Mouse (Mus musculus) ES-E14 (cell line): ENCODE measurements around the gene Upk3b. TPM values are rescaled to one million over a fixed set of nuclear protein-coding genes. Genes with fewer than 3 reads are reported as not detected.

ENCODE experiments used
- DNase-seq: peaks from one replicate; pipeline ENCODE4 v3.0.0-alpha.2; 2013; ENCODE audit warnings: low read depth, low spot score
- H3K27ac ChIP-seq: 2 replicates; pipeline ENCODE4 v1.5.1; 2012; ENCODE audit warnings: low read depth, mild to moderate bottlenecking, low read length, moderate library complexity, mixed read lengths; ENCODE audit not compliant: poor library complexity, insufficient read depth, severe bottlenecking
- H3K36me3 ChIP-seq: 2 replicates; pipeline ENCODE4 v1.6.1; 2012; ENCODE audit warnings: mild to moderate bottlenecking, low read length, moderate library complexity, mixed read lengths; ENCODE audit not compliant: control insufficient read depth, poor library complexity, insufficient read depth, severe bottlenecking
- H3K4me1 ChIP-seq, 2 experiments: fragments of 150-350 bp in 1 of 2; sonication (generic) in 1 of 2; 2 replicates each; pipeline ENCODE4 v1.6.1; 2012; ENCODE audit warnings: low read length in 2 of 2, mild to moderate bottlenecking in 1 of 2, mixed read lengths in 1 of 2; ENCODE audit not compliant: control insufficient read depth in 2 of 2, insufficient read depth in 2 of 2, poor library complexity in 1 of 2
- H3K4me3 ChIP-seq, 2 experiments: fragments of 150-350 bp in 1 of 2; sonication (generic) in 1 of 2; 2 replicates each; pipeline ENCODE4 v1.5.1; 2012; ENCODE audit warnings: low read length in 2 of 2, low read depth in 1 of 2, mild to moderate bottlenecking in 1 of 2, mixed read lengths in 1 of 2; ENCODE audit not compliant: insufficient read depth in 1 of 2, poor library complexity in 1 of 2, severe bottlenecking in 1 of 2
- H3K9ac ChIP-seq: 2 replicates; pipeline ENCODE4 v1.6.1; 2012; ENCODE audit warnings: low read depth, mild to moderate bottlenecking, low read length, mixed read lengths; ENCODE audit not compliant: poor library complexity, insufficient read depth, severe bottlenecking
- H3K9me3 ChIP-seq: fragments of 150-350 bp; sonication (generic); 2 replicates; pipeline ENCODE4 v1.6.1; 2012; ENCODE audit warnings: low read depth, mild to moderate bottlenecking, low read length; ENCODE audit not compliant: control insufficient read depth, insufficient read depth
- CHD2 ChIP-seq: IDR thresholded peaks from 2 replicates; pipeline ENCODE4 v1.6.1; 2014; ENCODE audit warnings: mild to moderate bottlenecking, low read depth, low read length, inconsistent platforms
- HCFC1 ChIP-seq: IDR thresholded peaks from 2 replicates; pipeline ENCODE4 v1.6.1; 2012; ENCODE audit warnings: low read length, inconsistent platforms, borderline replicate concordance; ENCODE audit not compliant: insufficient read depth
- MAFK ChIP-seq: IDR thresholded peaks from 2 replicates; pipeline ENCODE4 v1.6.1; 2014; ENCODE audit warnings: mild to moderate bottlenecking, low read depth, low read length, inconsistent platforms; ENCODE audit not compliant: insufficient read depth
- ZC3H11A ChIP-seq: IDR thresholded peaks from 2 replicates; pipeline ENCODE4 v1.6.1; 2012; ENCODE audit warnings: low read depth, mild to moderate bottlenecking, inconsistent platforms, low read length, borderline replicate concordance
- ZNF384 ChIP-seq: IDR thresholded peaks from 2 replicates; pipeline ENCODE4 v1.6.1; 2012; ENCODE audit warnings: low read depth, low read length, inconsistent platforms
- in situ Hi-C, 2 experiments: fragments of 600-800 bp; cut with MboI; formaldehyde crosslinking; loops; one replicate each; pipeline ENCODE4 v1.15.1; 2025; ENCODE audit warnings: low sequenced_read_pairs in 2 of 2, inconsistent platforms in 1 of 2; ENCODE audit not compliant: unreplicated experiment in 2 of 2
- total RNA-seq: library from RNA; depleted of rRNA; stranded (reverse); fragments of 300-350 nt; gene quantifications from 2 replicates; pipeline ENCODE4 v1.2.3, GENCODE M21; 2012

Upk3b gene
- total RNA-seq, 1 experiment = 1.6 TPM

DNA sequence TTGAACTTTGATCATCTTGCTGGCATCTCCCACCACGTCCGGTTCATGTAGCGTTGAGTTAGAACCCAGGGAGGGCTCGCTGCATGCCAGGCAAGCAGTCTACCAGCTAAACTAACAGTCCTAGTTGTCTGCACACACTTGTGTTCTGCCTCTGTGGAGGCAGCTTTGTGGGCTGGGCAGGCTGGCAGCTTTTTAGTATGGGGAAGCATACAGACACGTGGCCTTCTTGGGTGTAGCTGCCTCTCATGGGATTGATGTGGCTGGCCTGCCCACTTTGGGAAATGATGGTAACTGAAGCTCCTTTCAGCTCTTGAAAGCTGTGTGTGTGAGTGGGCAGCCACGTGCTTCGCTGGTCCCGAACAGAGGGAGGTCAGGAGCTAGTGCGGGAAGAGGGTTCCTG, 11.4 kb upstream of the Upk3b start:
- Histone ChIP-seq H3K9me3 (no peaks in the 10 kb centered on the region), H3K27ac (no peak overlapping the region), H3K9ac (no peak overlapping the region), H3K4me1 (peaks cover 0 to 5% of the 10 kb centered on the region in 2 experiments; a peak in 1 of 4 replicates), H3K36me3 (peaks cover 41% of the 10 kb centered on the region), H3K4me3 (no peak overlapping the region)
- no peak for DNase-seq
- in situ Hi-C loops = no loop called here
- no peak for TF ChIP-seq CHD2
- no peak for TF ChIP-seq ZNF384
- TF ChIP-seq MAFK = no peak
- no peak for TF ChIP-seq ZC3H11A
- TF ChIP-seq HCFC1 = no peak

DNA sequence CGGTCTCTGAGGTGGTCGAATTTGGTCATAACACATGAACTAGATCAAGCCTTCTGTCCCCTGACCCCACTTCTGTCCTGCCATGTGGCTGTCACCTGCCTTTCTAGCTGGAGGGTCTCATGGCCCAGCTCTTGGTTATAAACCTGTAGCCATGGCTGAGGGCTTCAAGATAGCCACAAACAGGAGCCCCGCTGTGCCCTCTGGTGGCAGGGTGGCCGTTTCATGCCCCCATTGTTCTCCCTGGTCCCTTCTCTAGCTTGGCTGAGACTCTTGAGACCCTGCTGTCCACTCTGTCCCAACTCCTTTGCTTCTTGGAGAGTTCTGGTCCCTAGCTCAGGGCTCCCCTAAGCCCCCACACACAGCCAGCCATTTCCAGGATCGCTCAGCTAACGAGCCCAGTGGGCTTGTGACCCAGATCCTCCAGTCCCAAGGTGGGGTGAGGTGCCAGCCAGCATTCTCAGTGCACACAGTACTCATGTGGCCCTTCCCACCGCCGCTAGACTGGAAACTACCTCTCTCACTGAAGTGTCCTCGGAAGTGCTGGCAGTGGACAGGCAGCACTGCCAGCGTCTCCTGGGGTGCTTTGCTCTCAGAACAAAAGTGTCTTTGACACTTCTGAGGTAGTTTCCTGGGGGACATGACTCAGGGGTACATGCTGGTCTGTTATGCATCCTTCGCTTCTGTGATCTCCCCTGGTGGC, 10.5 kb upstream of the Upk3b start:
- Histone ChIP-seq H3K4me1 (peaks cover 0 to 5% of the 10 kb centered on the region in 2 experiments; a peak in 1 of 4 replicates), H3K27ac (no peak overlapping the region), H3K9me3 (no peaks in the 10 kb centered on the region), H3K9ac (no peak overlapping the region), H3K36me3 (peaks cover 50% of the 10 kb centered on the region), H3K4me3 (no peak overlapping the region)
- in situ Hi-C loops = no loop called here
- TF ChIP-seq MAFK = no peak
- TF ChIP-seq HCFC1 = no peak
- no peak for TF ChIP-seq CHD2
- TF ChIP-seq ZNF384 = no peak
- no peak for TF ChIP-seq ZC3H11A
- DNase-seq = no peak

DNA sequence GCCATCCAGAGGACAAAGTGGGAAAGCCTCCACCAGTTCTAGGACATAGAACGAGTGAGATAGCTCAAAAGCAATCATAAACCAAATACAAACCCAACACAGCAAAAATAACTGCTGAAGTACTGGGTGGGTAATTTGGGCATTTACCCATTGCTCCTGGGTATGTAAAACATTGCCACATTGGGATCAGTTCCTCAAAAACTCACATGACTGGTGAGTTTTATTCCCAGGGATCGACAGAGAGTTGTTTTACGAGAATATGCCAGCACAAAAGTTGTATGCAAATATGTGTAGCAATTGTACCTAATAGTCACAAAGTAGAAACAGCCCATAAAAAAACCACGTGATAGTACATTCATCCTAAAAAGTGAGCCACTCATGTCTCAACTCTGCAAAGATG, 3.4 kb upstream of the Upk3b start:
- no peak for DNase-seq
- no peak overlapping the region for H3K27ac ChIP-seq
- H3K9ac ChIP-seq = no peak overlapping the region
- no peaks in the 10 kb centered on the region for H3K9me3 ChIP-seq
- in situ Hi-C loops = no loop called here
- H3K36me3 ChIP-seq = peaks cover 24% of the 10 kb centered on the region
- TF ChIP-seq MAFK (no peak), HCFC1 (no peak), CHD2 (no peak), ZNF384 (no peak)
- H3K4me1 ChIP-seq = peaks cover 0 to 6% of the 10 kb centered on the region in 2 experiments; a peak in 1 of 4 replicates
- no peak overlapping the region for H3K4me3 ChIP-seq

DNA sequence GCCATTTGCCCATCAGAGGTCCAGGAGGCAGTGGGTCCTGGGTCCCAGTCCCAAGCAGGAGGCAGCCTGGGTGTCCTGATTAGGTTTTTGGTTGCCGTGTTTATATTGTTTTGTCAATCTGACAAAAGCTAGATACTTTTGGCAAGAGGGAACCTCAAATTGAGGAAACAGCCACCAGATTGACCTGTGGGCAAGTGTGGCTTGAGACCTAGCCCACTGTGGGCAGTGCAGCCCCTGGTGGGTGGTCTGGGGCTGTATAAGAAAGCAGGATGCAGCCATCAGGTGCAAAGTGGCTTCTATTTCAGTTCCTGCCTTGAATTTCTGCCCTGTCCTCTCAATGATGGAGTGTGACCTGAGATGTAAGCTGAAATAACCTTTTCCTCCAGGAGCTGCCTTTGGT, 3.0 kb upstream of the Upk3b start:
- no peaks in the 10 kb centered on the region for H3K9me3 ChIP-seq
- no peak for TF ChIP-seq HCFC1
- no peak for TF ChIP-seq ZC3H11A
- no peak for TF ChIP-seq CHD2
- TF ChIP-seq ZNF384 = no peak
- TF ChIP-seq MAFK = no peak
- H3K9ac ChIP-seq = no peak overlapping the region
- H3K4me3 ChIP-seq = no peak overlapping the region
- H3K36me3 ChIP-seq = peaks cover 20% of the 10 kb centered on the region
- in situ Hi-C loops = no loop called here
- peaks cover 1 to 6% of the 10 kb centered on the region in 2 experiments; a peak in 2 of 4 replicates for H3K4me1 ChIP-seq
- DNase-seq = no peak
- H3K27ac ChIP-seq = no peak overlapping the region

DNA sequence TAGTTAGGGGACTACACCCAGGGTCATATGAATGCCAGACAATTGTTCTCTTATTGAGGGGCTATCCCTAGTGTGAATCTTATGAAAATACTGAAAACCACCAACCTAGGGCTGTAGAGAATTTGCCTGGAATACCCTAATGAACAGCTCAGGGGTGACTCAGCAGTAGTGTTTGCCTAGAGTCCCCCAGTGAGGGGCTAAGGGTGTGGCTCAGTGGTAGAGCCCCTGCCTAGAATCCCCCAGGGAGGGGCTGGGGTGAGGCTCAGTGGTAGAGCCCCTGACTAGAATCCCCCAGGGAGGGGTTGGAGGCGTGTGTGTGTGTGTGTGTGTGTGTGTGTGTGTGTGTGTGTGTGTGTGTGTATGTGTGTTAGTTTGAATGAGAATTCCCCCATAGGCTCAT, 1.6 kb upstream of the Upk3b start:
- TF ChIP-seq CHD2 (no peak), ZNF384 (no peak), MAFK (no peak; the same call in 1 of the 2 replicates), HCFC1 (no peak), ZC3H11A (no peak)
- in situ Hi-C loops = no loop called here

More for the DNA sequence above, 1.6 kb upstream of the Upk3b start:
- DNase-seq = no peak
- peaks cover 10% of the 10 kb centered on the region; the same call in 1 of the 2 replicates for H3K36me3 ChIP-seq
- no peak overlapping the region for H3K9ac ChIP-seq
- no peak overlapping the region for H3K27ac ChIP-seq
- H3K4me1 ChIP-seq = peaks cover 4 to 6% of the 10 kb centered on the region in 2 experiments; a peak in 3 of 4 replicates
- no peak overlapping the region for H3K4me3 ChIP-seq
- H3K9me3 ChIP-seq = no peaks in the 10 kb centered on the region
